Mouse (Mus musculus) spleen, postnatal 4 days (tissue): ENCODE data around the gene D930007J09Rik.

Experiments
- DNase-seq, 2 experiments: peaks; one replicate each; pipeline ENCODE4 v3.0.0; 2022; ENCODE audit warnings: low spot score in 2 of 2

The D930007J09Rik gene

GRCm38 (mm10) chr13:32802259-32803081, at the start of gene D930007J09Rik:
Gene D930007J09Rik, minus strand, starts transcription at chr13:32802849.
- DNase-seq: peak; percentile 40 to 78

GRCm38 (mm10) chr13:32851967-32852366, 49.3 kb upstream of the D930007J09Rik start:
- DNase-seq: peak in 1 of 2 experiments; percentile 63

DNA sequence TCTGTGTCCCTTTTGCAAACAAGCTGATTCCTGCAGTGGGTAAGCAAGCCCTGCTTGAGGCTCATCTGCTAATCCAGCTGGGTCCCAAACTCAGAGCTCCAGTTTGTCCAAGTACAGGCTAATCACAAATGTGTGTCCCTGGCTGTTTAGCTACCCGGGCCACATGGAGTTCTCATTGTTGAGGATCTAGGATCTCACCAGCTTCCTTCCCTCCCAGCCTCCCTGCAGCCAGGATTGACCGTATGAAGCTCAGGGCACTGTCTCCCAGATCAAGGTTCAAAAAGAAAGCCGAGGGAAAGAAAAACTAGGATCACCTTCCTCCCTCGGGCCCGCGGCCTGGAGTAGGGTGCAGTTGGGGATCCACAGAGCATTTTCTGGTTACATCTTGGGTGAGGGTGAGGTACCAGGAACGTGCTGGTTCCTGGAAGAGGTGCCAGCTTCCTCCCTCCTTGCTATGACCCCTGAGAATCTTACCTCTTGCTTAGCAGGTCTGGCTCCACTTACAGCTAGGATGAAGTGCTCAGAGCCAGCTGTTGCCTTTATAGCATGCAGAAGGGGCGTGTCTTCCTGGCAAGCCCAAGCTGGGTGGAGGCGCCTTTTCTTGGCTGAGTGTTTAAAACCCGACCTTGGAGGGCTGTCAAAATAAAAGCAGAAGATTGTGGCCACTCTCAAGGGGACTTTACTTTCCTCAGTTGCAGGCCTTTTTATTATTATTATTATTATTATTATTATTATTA, 48.2 kb upstream of the D930007J09Rik start, which contains the start of gene Serpinb1a:
Gene Serpinb1a, minus strand, starts transcription at position 518 of the 737 bp plus-strand sequence.
- peak; percentile 66 to 77 for DNase-seq

DNA sequence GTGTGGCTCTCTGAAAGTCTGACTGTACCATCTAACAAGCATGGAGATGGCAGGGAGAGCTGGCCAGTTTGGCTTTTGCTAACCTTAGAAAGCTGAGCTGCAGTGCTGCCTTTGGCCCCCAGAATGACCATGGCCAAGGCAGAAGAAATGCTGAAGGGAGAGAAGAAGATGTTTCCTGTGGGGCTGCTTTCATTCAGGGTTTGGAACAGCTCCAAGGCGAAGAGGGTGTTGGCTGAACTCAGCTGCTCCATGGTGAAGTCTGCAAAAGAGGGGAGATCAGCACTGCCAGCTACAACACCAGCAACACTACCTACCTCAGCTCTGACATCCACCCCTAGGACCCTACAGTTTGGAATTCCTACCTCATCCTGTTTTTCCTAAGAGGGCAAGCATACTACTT, 47.5 kb upstream of the D930007J09Rik start:
- peak in 1 of 2 experiments; percentile 56 for DNase-seq

- DNase-seq: peak in 1 of 2 experiments; percentile 57
Observed at GRCm38 (mm10) chr13:32849531-32850123, 47.0 kb upstream of the D930007J09Rik start.

DNA sequence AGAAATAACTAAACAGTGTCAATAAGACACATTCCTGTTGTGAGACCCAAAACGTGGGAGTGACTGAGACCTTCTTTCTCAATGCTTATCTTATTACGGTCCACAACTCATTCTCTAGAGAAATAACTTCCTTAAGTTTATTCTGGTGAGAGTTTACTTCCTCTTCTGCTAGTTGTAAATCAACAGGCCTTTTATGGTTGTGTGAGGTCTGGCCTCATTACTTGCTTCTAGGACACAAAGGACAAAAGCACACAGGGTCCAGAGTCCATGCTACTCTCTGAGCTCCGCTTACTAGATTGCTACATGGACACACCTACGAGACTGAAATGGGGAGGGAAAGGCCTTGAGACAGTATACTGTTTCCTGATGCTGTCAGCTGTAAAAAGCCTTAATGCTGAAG, 46.4 kb upstream of the D930007J09Rik start:
- DNase-seq: peak in 1 of 2 experiments; percentile 52

DNA sequence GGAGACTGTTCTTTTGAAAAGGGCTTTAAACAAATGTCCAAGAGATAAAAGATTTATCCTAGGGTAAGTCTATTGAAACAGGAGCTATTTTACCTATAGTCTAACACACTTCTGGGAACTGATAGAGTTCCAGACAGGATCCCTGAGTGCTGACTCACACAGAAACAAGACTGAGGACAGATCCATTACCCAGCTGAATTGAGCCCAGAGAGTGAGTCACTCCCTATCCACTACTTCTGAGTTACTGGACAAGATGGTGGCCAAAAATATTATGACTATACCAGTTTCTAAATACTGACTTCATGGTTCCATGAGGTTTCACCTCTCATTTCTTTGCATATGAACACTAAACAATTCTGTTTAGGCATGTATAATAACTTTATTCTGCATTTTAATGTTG, 43.6 kb upstream of the D930007J09Rik start:
- peak in 1 of 2 experiments; percentile 18 for DNase-seq

DNA sequence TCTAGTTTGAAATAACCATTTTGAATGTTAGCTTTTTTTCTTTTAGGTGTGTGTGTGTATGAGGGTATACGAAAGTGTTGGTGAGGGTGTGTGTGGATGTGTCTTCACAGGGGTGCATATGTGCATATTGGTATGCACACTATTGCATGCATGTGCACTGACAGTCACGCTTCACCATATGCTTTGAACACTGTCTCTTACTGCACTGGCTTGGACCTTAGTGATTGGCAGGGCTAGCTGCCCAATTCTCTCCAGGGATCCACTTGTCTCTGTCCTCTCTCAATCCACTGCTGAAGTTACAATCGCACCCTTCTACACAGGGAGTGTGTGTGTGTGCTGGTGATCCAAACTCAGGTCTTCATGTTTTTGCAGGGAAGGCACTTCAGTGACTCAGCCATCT, 38.7 kb upstream of the D930007J09Rik start:
- DNase-seq: peak in 1 of 2 experiments; percentile 51

- DNase-seq: peak in 1 of 2 experiments; percentile 31
Observed at GRCm38 (mm10) chr13:32839314-32839713, 36.7 kb upstream of the D930007J09Rik start.

GRCm38 (mm10) chr13:32834513-32834912, 31.9 kb upstream of the D930007J09Rik start:
- DNase-seq: peak in 1 of 2 experiments; percentile 20

GRCm38 (mm10) chr13:32833237-32833636, 30.6 kb upstream of the D930007J09Rik start:
- DNase-seq: no peak

GRCm38 (mm10) chr13:32832776-32833175, 30.1 kb upstream of the D930007J09Rik start:
- DNase-seq: no peak

DNA sequence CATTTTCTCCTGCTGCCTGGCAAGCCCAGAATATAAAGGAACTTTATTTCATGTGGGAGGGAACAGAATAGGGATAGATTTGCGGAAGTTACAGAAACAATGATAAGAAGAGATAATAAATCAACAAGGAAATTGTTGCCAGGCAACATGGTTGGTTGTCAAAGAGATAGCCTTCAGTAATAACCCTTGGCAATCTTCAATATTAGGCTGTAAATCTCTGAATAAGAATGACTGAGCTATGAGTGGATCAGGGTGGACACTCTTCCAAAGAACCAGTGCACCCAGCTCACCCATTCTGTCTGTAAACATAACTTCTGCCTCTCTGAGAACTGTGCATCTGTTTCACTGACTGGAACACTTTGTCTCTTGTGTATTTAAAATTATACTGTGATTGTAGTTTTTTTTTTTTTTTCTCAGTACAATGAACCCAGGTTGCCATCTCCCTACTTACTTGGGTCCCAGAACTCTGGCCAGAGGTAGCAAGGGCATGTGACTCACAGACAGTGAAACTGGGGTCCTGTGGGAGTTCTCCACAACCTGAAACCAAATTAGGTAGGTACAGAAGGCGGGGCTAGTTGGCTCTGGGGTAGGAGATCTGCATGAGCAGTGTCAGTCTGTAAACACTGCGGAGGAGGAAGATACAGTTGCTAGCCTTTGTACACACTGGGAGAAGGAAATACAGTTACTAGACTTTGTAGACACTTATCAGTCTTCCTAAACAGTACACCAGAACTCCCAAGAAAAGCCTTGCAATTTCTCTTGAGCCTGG, 29.0 kb upstream of the D930007J09Rik start:
- DNase-seq: peak in 1 of 2 experiments; percentile 54

- DNase-seq: no peak
Observed at GRCm38 (mm10) chr13:32828886-32829285, 26.2 kb upstream of the D930007J09Rik start.

- peak; percentile 75 to 91 for DNase-seq
Observed at GRCm38 (mm10) chr13:32827951-32828350, 25.3 kb upstream of the D930007J09Rik start.

DNA sequence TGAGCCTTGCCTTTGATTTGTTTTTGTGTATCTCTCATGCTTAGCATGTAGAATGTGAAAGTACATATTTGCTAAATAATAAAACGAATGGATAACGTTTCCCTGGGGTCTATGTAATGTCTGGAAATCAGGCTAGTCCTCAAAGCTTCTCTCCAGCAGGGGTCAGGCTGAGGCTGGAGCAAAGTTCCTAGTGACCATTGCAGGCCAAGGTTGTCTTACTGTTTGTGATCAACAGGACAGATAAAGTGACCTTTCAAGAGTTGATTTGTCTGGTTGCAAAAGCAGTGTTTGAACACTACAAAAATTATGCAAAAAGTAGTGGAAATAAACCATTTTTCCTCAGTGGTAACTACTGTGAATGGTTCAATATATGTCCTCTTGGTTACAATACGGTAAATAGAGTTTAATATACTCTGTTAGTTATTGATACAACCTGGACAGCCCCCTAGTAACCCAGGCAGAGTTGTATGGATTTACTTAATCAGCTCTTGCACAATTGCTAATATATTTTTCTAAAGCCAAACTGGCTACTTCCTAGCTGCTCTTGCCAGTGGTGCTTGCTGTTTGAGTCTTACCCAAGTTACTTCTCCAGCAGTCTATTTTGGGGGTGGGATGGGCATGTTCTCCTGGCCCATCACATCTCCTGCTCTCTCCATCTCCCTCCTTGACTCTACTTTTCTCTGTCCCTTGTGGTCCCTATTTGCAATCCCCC, 24.6 kb upstream of the D930007J09Rik start:
- DNase-seq: no peak

- DNase-seq: no peak
Observed at GRCm38 (mm10) chr13:32825546-32825945, 22.9 kb upstream of the D930007J09Rik start.

- no peak for DNase-seq
Observed at GRCm38 (mm10) chr13:32824377-32825330, 22.0 kb upstream of the D930007J09Rik start.

GRCm38 (mm10) chr13:32823126-32823525, 20.5 kb upstream of the D930007J09Rik start:
- DNase-seq: no peak
